Comparison of ENCODE assay signal across 8 mouse cellular contexts in the genomic region with DNA sequence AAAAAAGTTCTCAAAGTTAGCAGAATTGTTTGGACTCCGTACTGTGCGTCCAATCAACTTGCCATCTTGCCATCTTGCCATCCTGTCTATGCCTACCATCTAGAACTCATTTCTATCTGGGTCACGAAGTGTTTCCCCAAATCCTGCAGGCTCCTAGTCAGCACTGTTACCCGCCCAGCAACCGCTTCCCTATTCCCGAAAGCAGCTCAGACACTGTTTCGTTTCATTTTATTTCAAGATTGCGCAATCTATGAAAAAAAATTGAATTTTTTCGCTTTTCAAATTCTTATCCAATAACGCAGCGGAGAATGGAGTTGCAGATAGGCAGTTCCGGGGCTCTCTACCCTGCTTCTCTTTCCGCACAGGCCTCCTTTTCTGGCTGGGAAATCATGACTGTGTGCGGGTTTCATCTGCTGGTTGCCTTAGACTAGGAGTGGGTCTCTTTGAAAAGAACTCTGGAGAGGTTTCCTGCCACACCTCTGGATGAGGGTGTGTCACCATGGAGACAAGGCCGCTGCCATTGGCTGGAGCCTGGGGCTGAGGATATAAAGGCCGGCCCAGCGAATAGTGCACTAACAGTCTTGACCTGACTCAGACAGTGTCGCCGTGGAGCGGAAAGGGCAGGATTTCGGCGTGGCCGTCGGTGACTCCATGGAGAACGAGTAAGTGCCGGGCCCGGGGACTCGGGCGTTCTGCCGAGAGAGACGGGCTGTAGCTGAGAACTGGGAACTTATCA. TPM values are rescaled to one million over a fixed set of nuclear protein-coding genes. Genes with fewer than 3 reads are reported as not detected.
DNase-seq lines count a peak whose midpoint lies in the region; ATAC-seq and TF ChIP-seq lines count a peak whose summit lies in the region.

TSS of gene Gm49342 (plus strand) at position 586 of the 736 bp plus-strand sequence.

- TF ChIP-seq POLR2A in cerebellum, adult 2 months (IDR thresholded peaks at IDR 0.05; ENCODE audit: borderline replicate concordance, insufficient read depth, low read length): peak; percentile 98

- peak within 1 kb of the TSS; percentile 51; the same call in 1 of the 2 replicates for H3K27ac ChIP-seq in cerebellum, adult 2 months (ENCODE audit: insufficient read depth, low read length)
- H3K27ac ChIP-seq in lung, embryonic 16.5 days (ENCODE audit: low read length): peak within 1 kb of the TSS; percentile 95

- peak within 1 kb of the TSS; percentile 75 for H3K4me2 ChIP-seq in lung, embryonic 16.5 days (ENCODE audit: low read depth, low read length)

- DNase-seq in G1E (ENCODE audit: low spot score): peak; percentile 85
- DNase-seq in cerebellum, adult 2 months: peak; percentile 92 to 96
- DNase-seq in forelimb bud, embryonic 11.5 days (ENCODE audit: low read depth, low spot score): peak; percentile 92
- peak; percentile 93 for DNase-seq in layer of hippocampus, adult 9-10 months (ENCODE audit: low spot score)
- peak; percentile 97 for DNase-seq in ovary, postnatal 10 days (ENCODE audit: low spot score)
- peak; percentile 70 to 79 for DNase-seq in thymus, postnatal 10 days (ENCODE audit: low spot score in 2 of 2)

- peak; percentile 100 for ATAC-seq in G1E (ENCODE audit: extremely low read depth, insufficient number of reproducible peaks, low FRiP score, poor library complexity, severe bottlenecking)
- peak; percentile 97 to 98 for ATAC-seq in hematopoietic stem cell, adult 5-6 weeks (replicated peaks in 1 of 2; ENCODE audit: insufficient read depth in 1 of 2, low FRiP score in 2 of 2, low TSS enrichment in 1 of 2, low read depth in 1 of 2, poor library complexity in 2 of 2, severe bottlenecking in 2 of 2)
- peak; percentile 99 for ATAC-seq in lung, embryonic 16.5 days (ENCODE audit: low read depth)

- no peaks in the 10 kb centered on the region for H3K9me3 ChIP-seq in G1E (replicated peaks)
- no peaks in the 10 kb centered on the region for H3K9me3 ChIP-seq in lung, embryonic 16.5 days (ENCODE audit: control insufficient read depth, low read length)

- peak within 1 kb of the TSS; percentile 72 for H3K9ac ChIP-seq in lung, embryonic 16.5 days (ENCODE audit: low read length)

- no peaks in the 10 kb centered on the region for H3K36me3 ChIP-seq in G1E (replicated peaks)
- H3K36me3 ChIP-seq in lung, embryonic 16.5 days (ENCODE audit: control insufficient read depth, insufficient read depth, low read length): 0 out of 2 replicates have a peak, but pooled peaks cover 2% of the 10 kb centered on the region

- H3K4me1 ChIP-seq in G1E (ENCODE audit: insufficient read depth, low read depth, low read length): peaks cover 8% of the 10 kb centered on the region
- no peaks in the 10 kb centered on the region for H3K4me1 ChIP-seq in cerebellum, adult 2 months (ENCODE audit: control insufficient read depth, insufficient read depth, low read length)
- peaks cover 6% of the 10 kb centered on the region; the same call in 1 of the 2 replicates for H3K4me1 ChIP-seq in lung, embryonic 16.5 days (replicated peaks; ENCODE audit: control insufficient read depth, insufficient read depth, low read length)

- 13% methylated on average over 31 of the region's 31 CpGs for WGBS in cerebellum, adult 2 months
- 9% methylated on average over 31 of the region's 31 CpGs for WGBS in lung, embryonic 16.5 days

- no peak for TF ChIP-seq CTCF in G1E (IDR thresholded peaks at IDR 0.05; ENCODE audit: low read depth, low read length)
- TF ChIP-seq CTCF in cerebellum, adult 2 months (IDR thresholded peaks at IDR 0.05; ENCODE audit: borderline replicate concordance, insufficient read depth, low read depth, low read length): 0 out of 2 replicates have a peak, but pooled peaks have one; percentile 19

- peak within 1 kb of the TSS; percentile 71 for H3K4me3 ChIP-seq in G1E (ENCODE audit: low read depth, low read length)
- H3K4me3 ChIP-seq in cerebellum, adult 2 months (replicated peaks; ENCODE audit: insufficient read depth, low read depth, low read length): peak within 1 kb of the TSS; percentile 45
- peak within 1 kb of the TSS; percentile 64 for H3K4me3 ChIP-seq in lung, embryonic 16.5 days (ENCODE audit: low read length)

- no peaks in the 10 kb centered on the region for H3K27me3 ChIP-seq in G1E (ENCODE audit: insufficient read depth, low read length)
- no peaks in the 10 kb centered on the region for H3K27me3 ChIP-seq in cerebellum, adult 2 months (ENCODE audit: control insufficient read depth, insufficient read depth, low read length)
- no peaks in the 10 kb centered on the region for H3K27me3 ChIP-seq in lung, embryonic 16.5 days (ENCODE audit: control insufficient read depth, insufficient read depth, low read depth, low read length)

RNA-seq across cellular contexts. Expression of gene Gm49342, which starts in this region (rescaled TPM):
- total RNA-seq in G1E (2014; fragmentation: Nextera tagmentation) (3.2 TPM in 1 of 2 replicates, not detected in the other), G1E (2017) (not detected in 2 replicates)
- 1.5 and 2.0 TPM in 2 replicates for polyA plus RNA-seq in G1E (2012)
- polyA plus RNA-seq in cerebellum, adult 2 months (2012; rRNA removed): 22.2 and 23.9 TPM in 2 replicates
- 45.7 and 69.8 TPM in 2 replicates for total RNA-seq in hematopoietic stem cell, adult 5-6 weeks (2017)
- not detected in 2 replicates for polyA plus RNA-seq in lung, embryonic 16.5 days (2015; fragmentation: Nextera tagmentation; extraction: Ambion mirVana)

Comparison
In these comparisons a context has a peak if more than half of its experiments do, and no peak if none do; other contexts are left out.
1. Peak in every context shown above with its lines: DNase-seq, ATAC-seq, H3K4me3 ChIP-seq and H3K27ac ChIP-seq.
2. RNA of gene Gm49342 (total RNA-seq): 45.7 to 69.8 TPM in hematopoietic stem cell, adult 5-6 weeks; 3.2 TPM in G1E; every median in the first group is over 10 times any median in the second.
3. Peak in ATAC-seq, H3K4me3 ChIP-seq, H3K27ac ChIP-seq, H3K9ac ChIP-seq and H3K4me2 ChIP-seq in lung, embryonic 16.5 days; RNA of the gene not detected or under 1 TPM.